Mouse (Mus musculus): ENCODE measurements around the gene Gm21860.
"Not testable (repeated sequence)": the region's sequence is repeated elsewhere in the genome, so short reads cannot be mapped to it uniquely, and the experiment has no call there.

DNA sequence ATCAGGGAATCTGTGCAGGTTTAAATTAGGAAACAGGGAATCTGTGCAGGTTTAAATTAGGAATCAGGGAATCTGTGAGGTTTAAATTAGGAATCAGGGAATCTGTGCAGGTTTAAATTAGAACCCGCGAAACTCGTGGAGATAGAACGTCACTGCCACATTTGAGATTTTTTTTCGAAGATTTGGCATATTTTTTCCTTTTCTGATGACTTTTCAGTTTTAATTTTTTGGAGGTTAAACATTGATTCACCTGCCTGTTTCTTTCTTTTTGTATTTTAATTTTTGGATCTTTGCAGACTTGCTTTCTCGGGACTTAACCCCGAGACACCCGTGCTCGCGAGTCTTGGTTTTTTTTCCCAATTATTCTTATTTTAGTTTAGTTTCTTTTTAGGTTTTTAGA is 29.5 kb downstream of the Gm21860 start:
- not testable (repeated sequence) for TF ChIP-seq CTCF (IDR thresholded peaks at IDR 0.05; ENCODE audit: low read depth, low read length); GATA1 (IDR thresholded peaks at IDR 0.05; ENCODE audit: borderline replicate concordance, low read length); TAL1 (conservative IDR thresholded peaks at IDR 0.05; ENCODE audit: low read depth, low read length); POLR2AphosphoS5 (IDR thresholded peaks at IDR 0.05; ENCODE audit: insufficient replicate concordance, low read depth, low read length); GATA2 (IDR thresholded peaks at IDR 0.05; ENCODE audit: borderline replicate concordance, low read depth, low read length)

All from G1E (cell line).